Mouse (Mus musculus): Measurements from ENCODE around the gene Pdia5. TPM values are rescaled to one million over a fixed set of nuclear protein-coding genes. Genes with fewer than 3 reads are reported as not detected.

Pdia5 gene
- polyA plus RNA-seq, 1 experiment from 2014 or later = 25.5 TPM

DNA sequence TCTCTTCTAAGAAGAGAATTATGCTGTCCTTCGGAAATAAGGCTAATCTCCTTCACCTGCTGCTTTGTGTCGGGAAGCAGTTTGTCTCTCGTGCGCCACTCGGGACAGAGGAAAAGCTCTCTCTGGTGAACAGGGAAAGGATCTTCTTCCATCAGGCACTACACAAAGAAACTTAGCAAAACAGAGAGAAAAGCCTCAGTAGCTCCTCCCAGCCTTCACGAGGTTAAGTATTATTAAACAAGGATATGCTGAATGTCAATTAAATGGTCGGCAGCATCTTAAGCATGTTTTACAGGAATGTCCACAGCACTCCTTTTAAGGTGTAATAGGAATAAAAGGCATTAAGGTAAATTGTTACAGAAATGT, 126.6 kb downstream of the Pdia5 start:
- H3K4me3 ChIP-seq = peak overlapping the region; percentile 86
- H3K27me3 ChIP-seq = no peaks in the 10 kb centered on the region
- H3K27ac ChIP-seq = peak overlapping the region; percentile 82
- peaks cover 6% of the 10 kb centered on the region for H3K4me1 ChIP-seq
- H3K4me2 ChIP-seq (replicated peaks) = peak overlapping the region; percentile 75
- H3K9ac ChIP-seq = peak overlapping the region; percentile 85
- no peaks in the 10 kb centered on the region for H3K36me3 ChIP-seq
- no peaks in the 10 kb centered on the region for H3K9me3 ChIP-seq (replicated peaks)
- ATAC-seq (ENCODE audit: low FRiP score) = no peak
- WGBS = under 1% methylated on average over 7 of the region's 7 CpGs

DNA sequence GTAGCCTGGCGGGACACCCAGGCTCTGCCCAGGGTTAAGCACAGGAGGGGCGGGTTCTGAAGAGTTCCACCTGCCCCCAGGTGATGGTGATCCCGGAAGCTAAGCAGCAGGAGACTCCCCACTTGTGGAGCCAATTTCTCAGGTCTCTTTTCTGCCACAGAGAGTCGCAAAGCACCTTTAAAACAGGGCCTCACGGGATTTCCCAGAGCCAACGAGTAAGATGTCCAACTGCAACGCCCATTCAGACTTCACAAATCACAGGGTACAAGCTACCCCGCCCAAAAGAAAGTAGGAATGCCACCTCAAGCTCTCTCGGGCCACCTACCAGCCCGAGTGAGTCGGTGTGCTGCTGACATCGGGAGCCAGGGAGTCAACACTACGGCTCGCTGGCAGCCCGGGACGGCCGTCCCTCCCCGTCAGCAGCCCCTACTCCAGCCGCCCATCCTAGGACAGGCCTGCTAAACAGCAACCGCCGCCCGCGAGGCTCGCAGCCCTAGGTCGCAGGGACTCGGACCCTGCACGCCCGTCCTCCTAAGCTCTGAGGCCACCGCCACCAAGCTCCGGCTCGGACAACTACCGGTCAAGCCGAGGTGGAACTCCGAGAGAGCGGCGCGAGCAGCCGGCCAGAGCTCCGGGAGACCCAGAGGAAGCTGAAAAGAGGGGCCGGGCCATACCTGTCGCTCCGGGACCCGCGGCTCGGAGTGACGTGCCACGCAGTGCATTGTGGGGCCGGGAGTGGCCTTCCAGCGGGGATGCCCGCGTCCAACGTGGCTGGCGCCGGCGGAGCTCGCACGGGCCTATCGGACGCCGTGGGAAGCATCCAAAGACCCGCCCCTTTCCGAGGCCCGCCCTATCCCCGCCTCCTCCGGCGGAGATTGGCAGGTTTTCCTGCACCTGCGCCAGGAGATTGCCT, 127.3 kb downstream of the Pdia5 start, which contains the start of gene Sec22a:
Gene Sec22a, minus strand, starts transcription at position 769 of the 913 bp plus-strand sequence.
- no peaks in the 10 kb centered on the region for H3K9me3 ChIP-seq (replicated peaks)
- H3K9ac ChIP-seq = peak within 1 kb of the TSS; percentile 85
- peak; percentile 99 for ATAC-seq (ENCODE audit: low FRiP score)
- under 1% methylated on average over 67 of the region's 67 CpGs for WGBS
- no peaks in the 10 kb centered on the region for H3K27me3 ChIP-seq
- H3K36me3 ChIP-seq = no peaks in the 10 kb centered on the region
- peak within 1 kb of the TSS; percentile 75 for H3K4me2 ChIP-seq (replicated peaks)
- H3K4me1 ChIP-seq = peaks cover 6% of the 10 kb centered on the region
- H3K4me3 ChIP-seq = peak within 1 kb of the TSS; percentile 86
- peak within 1 kb of the TSS; percentile 82 for H3K27ac ChIP-seq

DNA sequence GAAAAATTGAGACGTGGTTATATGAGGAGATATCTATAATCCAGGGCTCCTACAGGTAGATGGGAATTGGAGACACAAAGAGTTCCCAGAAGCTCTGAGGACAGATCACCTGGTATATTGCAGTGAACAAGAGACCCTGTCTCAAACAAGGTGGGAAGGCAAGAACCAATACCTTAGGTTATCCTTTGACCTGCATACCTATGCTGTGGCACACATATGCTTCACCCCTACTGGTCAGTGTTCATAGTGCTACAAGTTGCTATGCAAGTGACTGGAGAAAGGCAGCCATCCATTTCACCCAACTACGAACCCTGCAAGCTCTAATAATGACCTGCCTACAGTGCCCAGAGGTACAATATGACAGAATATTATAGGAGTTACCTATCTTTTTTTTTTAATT, 128.5 kb downstream of the Pdia5 start:
- no peaks in the 10 kb centered on the region for H3K9me3 ChIP-seq (replicated peaks)
- no peak for ATAC-seq (ENCODE audit: low FRiP score)
- WGBS = 91% methylated on average over 2 of the region's 2 CpGs
- H3K27ac ChIP-seq = no peak overlapping the region
- no peak overlapping the region for H3K4me3 ChIP-seq
- H3K27me3 ChIP-seq = no peaks in the 10 kb centered on the region
- H3K4me2 ChIP-seq (replicated peaks) = no peak overlapping the region
- H3K4me1 ChIP-seq = peaks cover 6% of the 10 kb centered on the region
- no peak overlapping the region for H3K9ac ChIP-seq
- H3K36me3 ChIP-seq = no peaks in the 10 kb centered on the region

DNA sequence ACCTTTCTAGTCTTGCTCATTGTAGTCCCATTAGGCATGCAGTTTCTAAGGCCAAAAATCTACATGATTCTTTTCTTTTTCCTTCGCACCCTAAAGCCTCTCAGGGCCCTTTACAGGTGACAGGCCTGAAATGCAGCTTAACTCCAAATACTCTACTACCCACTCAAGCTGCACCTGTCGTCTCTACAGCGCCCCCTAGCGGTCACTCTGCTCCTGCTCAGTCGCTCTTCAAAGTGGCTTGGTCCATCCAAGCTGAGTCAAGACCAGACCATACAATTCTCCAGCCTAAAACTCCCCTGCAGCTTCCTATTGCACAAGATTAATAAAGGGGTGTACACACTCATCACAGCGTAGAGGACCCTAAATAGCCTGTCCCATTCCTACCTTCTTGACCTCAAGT, 130.1 kb downstream of the Pdia5 start:
- Histone ChIP-seq H3K4me1 (peaks cover 6% of the 10 kb centered on the region), H3K4me2 (replicated peaks) (no peak overlapping the region), H3K9ac (no peak overlapping the region), H3K36me3 (no peaks in the 10 kb centered on the region), H3K4me3 (no peak overlapping the region), H3K27ac (no peak overlapping the region), H3K9me3 (replicated peaks) (no peaks in the 10 kb centered on the region), H3K27me3 (no peaks in the 10 kb centered on the region)
- no peak for ATAC-seq (ENCODE audit: low FRiP score)
- 27% methylated on average over 6 of the region's 6 CpGs for WGBS

DNA sequence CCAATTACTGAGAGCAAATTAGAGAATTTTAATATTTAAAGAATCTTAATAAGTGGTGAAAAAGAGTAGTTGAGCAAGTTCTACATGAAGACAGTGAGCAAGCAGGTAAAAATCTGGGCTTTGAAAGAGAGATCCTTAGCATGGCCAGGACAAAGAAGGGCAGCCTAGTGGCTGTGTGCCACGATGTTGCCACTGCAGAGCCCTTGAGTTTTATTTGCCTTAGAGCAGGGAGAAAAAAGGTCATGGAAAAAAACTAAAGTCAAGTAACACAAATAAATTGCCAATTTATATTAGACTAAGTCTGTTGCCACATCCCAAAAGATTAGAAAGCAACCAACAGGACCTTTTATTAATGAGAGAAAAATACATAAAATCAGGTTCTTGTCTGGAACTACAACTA, 133.2 kb downstream of the Pdia5 start:
- ATAC-seq (ENCODE audit: low FRiP score) = no peak
- Histone ChIP-seq H3K4me1 (no peaks in the 10 kb centered on the region), H3K9me3 (replicated peaks) (no peaks in the 10 kb centered on the region), H3K27me3 (no peaks in the 10 kb centered on the region), H3K9ac (no peak overlapping the region), H3K27ac (no peak overlapping the region), H3K36me3 (peaks cover 5% of the 10 kb centered on the region; the same call in 1 of the 2 replicates), H3K4me2 (replicated peaks) (no peak overlapping the region), H3K4me3 (no peak overlapping the region)
- WGBS = 97% methylated on average over 1 of the region's 1 CpGs

Small RNA genes lying within 50 kb of the gene (microRNA-seq; reads per million reads assigned to microRNA genes)
- not detected for gene Gm25548

Other genes starting within 250 kb of the Pdia5 start
- 39.6 and 40.5 TPM in 2 replicates for gene Sec22a, start 127.0 kb downstream of the Pdia5 start, polyA plus RNA-seq (2016; fragmentation: Nextera tagmentation; extraction: Ambion mirVana)
- gene Sema5b, start 50.3 kb upstream of the Pdia5 start, polyA plus RNA-seq (2016; fragmentation: Nextera tagmentation; extraction: Ambion mirVana) = 36.7 and 42.9 TPM in 2 replicates

All from hindbrain, embryonic 12.5 days (tissue).